Mouse (Mus musculus) liver, postnatal 0 days (tissue): Measurements from ENCODE around the gene Gadd45b.

ENCODE experiments used
- CTCF ChIP-seq: sonication (generic); IDR thresholded peaks from 2 replicates; pipeline ENCODE4 v1.5.1; 2016; ENCODE audit warnings: antibody characterized with exemption, low read depth
- EP300 ChIP-seq: IDR thresholded peaks from 2 replicates; pipeline ENCODE4 v1.6.1; 2016; ENCODE audit warnings: antibody characterized with exemption, low read depth, mild to moderate bottlenecking

- TF ChIP-seq CTCF (no peak), EP300 (no peak)
Observed at GRCm38 (mm10) chr10:80913364-80914011, 16.4 kb upstream of the Gadd45b start.
